Comparison of ENCODE assay signal across 25 mouse cellular contexts in the genomic region with DNA sequence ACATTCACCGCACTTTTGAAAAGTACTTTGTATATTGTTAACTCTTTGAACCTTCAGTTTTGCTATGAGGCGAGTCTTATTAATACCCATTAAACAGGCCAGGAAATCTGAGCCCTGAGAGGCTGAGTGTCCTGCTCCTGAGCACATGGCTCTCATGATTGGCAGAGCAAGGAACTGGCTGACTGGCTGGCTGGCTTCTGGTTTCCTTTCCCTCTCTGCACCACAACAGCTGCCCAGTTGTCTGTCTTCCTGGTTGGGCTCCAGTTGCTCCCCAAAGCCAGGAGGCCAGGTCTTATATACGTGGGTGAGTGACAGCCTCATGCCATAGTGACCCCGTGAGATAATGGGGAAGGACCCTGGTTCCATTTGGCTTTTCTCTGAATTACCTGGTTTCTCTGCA.
A peak's percentile ranks its signal among the peaks of the same experiment; 100 is the strongest.
DNase-seq lines count a peak whose midpoint lies in the region; ATAC-seq lines count a peak whose summit lies in the region.
"Had no signal": no experiment of that assay in that cellular context is flagged by ENCODE, and none has a peak within 500 bp of the region (broad histone marks: within the 10 kb centered on the region; RNA-seq: fewer than 3 reads in every experiment).

No protein-coding gene starts in this region.

- H3K4me2 ChIP-seq in forebrain, embryonic 16.5 days (ENCODE audit: low read length), result no peak overlapping the region
- H3K4me2 ChIP-seq: embryonic facial prominence, embryonic 12.5 days; forebrain, embryonic 13.5 days; limb, embryonic 13.5 days; liver, embryonic 13.5 days; lung, embryonic 14.5 days; midbrain, embryonic 11.5 days; neural tube, embryonic 15.5 days had no signal

- no peaks in the 10 kb centered on the region for H3K36me3 ChIP-seq in limb, embryonic 10.5 days
- H3K36me3 ChIP-seq in forebrain, embryonic 16.5 days (ENCODE audit: control insufficient read depth, insufficient read depth), result no peaks in the 10 kb centered on the region
- H3K36me3 ChIP-seq: embryonic facial prominence, embryonic 12.5 days; limb, embryonic 13.5 days; liver, embryonic 13.5 days; neural tube, embryonic 15.5 days had no signal

- H3K27me3 ChIP-seq in limb, embryonic 10.5 days (ENCODE audit: low read depth, poor library complexity, severe bottlenecking), result no peaks in the 10 kb centered on the region
- no peaks in the 10 kb centered on the region for H3K27me3 ChIP-seq in forebrain, embryonic 16.5 days (replicated peaks; ENCODE audit: control insufficient read depth, insufficient read depth, low read length)
- H3K27me3 ChIP-seq: embryonic facial prominence, embryonic 12.5 days; forebrain, embryonic 13.5 days; limb, embryonic 13.5 days; liver, embryonic 13.5 days; neural tube, embryonic 15.5 days had no signal

- no peak overlapping the region for H3K4me3 ChIP-seq in limb, embryonic 10.5 days
- H3K4me3 ChIP-seq in forebrain, embryonic 16.5 days (replicated peaks; ENCODE audit: low read length), result no peak overlapping the region
- H3K4me3 ChIP-seq: embryonic facial prominence, embryonic 12.5 days; forebrain, embryonic 13.5 days; heart, adult 2 months; limb, embryonic 13.5 days; liver, embryonic 13.5 days; neural tube, embryonic 15.5 days had no signal

- WGBS in limb, embryonic 10.5 days, result 75% methylated on average over 4 of the region's 4 CpGs
- 85% methylated on average over 4 of the region's 4 CpGs for WGBS in forebrain, embryonic 16.5 days

- 0 out of 2 replicates have a peak, but pooled peaks cover 6% of the 10 kb centered on the region for H3K4me1 ChIP-seq in limb, embryonic 10.5 days
- no peaks in the 10 kb centered on the region for H3K4me1 ChIP-seq in forebrain, embryonic 16.5 days (replicated peaks; ENCODE audit: control insufficient read depth, insufficient read depth, low read length)
- H3K4me1 ChIP-seq: embryonic facial prominence, embryonic 12.5 days; forebrain, embryonic 13.5 days; liver, embryonic 13.5 days; neural tube, embryonic 15.5 days had no signal

- peak; percentile 72 for DNase-seq in heart, adult 11 months
- no peak for DNase-seq in heart, postnatal 4 days
- DNase-seq in gastrocnemius, adult 8-10 months (ENCODE audit: low spot score in 2 of 2), result peak; percentile 23 to 44
- DNase-seq in limb, embryonic 10.5 days (ENCODE audit: low spot score), result no peak
- DNase-seq in left cerebral cortex, adult 9 months (ENCODE audit: low spot score in 2 of 2), result no peak
- DNase-seq in cerebellum, adult 8-10 months, result no peak
- DNase-seq: adrenal gland, postnatal 36 days; heart, adult 2 months; heart, postnatal 36 days; kidney, adult 9 months; kidney, postnatal 14 days; liver, embryonic 13.5 days; lung, embryonic 14.5 days; lung, postnatal 36 days; right cerebral cortex, adult 18-20 months; thymus, adult 18-20 months; thymus, postnatal 36 days had no signal

- H3K9ac ChIP-seq in forebrain, embryonic 16.5 days (replicated peaks; ENCODE audit: low read depth, low read length), result no peak overlapping the region
- H3K9ac ChIP-seq: embryonic facial prominence, embryonic 12.5 days; forebrain, embryonic 13.5 days; limb, embryonic 13.5 days; liver, embryonic 13.5 days; lung, embryonic 14.5 days; neural tube, embryonic 15.5 days had no signal

- no peaks in the 10 kb centered on the region for H3K9me3 ChIP-seq in limb, embryonic 10.5 days (replicated peaks)
- no peaks in the 10 kb centered on the region for H3K9me3 ChIP-seq in forebrain, embryonic 16.5 days (ENCODE audit: control insufficient read depth, low read length)
- H3K9me3 ChIP-seq: embryonic facial prominence, embryonic 12.5 days; forebrain, embryonic 13.5 days; limb, embryonic 13.5 days; liver, embryonic 13.5 days; neural tube, embryonic 15.5 days had no signal

- 0 out of 2 replicates have a peak overlapping the region, but pooled peaks have one; percentile 20 for H3K27ac ChIP-seq in limb, embryonic 10.5 days
- H3K27ac ChIP-seq in forebrain, embryonic 16.5 days (ENCODE audit: low read length), result no peak overlapping the region
- H3K27ac ChIP-seq: embryonic facial prominence, embryonic 12.5 days; forebrain, embryonic 13.5 days; heart, adult 2 months; hindbrain, postnatal 0 days; limb, embryonic 13.5 days; liver, embryonic 13.5 days; neural tube, embryonic 15.5 days had no signal

- ATAC-seq in forebrain, embryonic 16.5 days, result no peak
- ATAC-seq: forebrain, embryonic 13.5 days; hindbrain, postnatal 0 days; intestine, embryonic 16.5 days had no signal

Comparison
In these comparisons a context has a peak if more than half of its experiments do, and no peak if none do; other contexts are left out.
1. DNase-seq: peak in heart, adult 11 months (single experiment) and gastrocnemius, adult 8-10 months (2 of 2); none in heart, postnatal 4 days (single experiment), limb, embryonic 10.5 days (single experiment), left cerebral cortex, adult 9 months (0 of 2) and cerebellum, adult 8-10 months (single experiment).